Mouse (Mus musculus) embryonic fibroblast, embryonic 13.5 days (primary cell): ENCODE measurements at regions not wholly inside any gene's neighbourhood (a gene's known extent, or its start where the extent isn't known, plus 50 kb on each side); places are given as distances from the start of the nearest gene placed in this dataset.

Experiments used
- H3K27ac ChIP-seq: 2 replicates; pipeline ENCODE4 v1.5.1; 2012; ENCODE audit warnings: low read length, control low read depth, inconsistent platforms; ENCODE audit not compliant: insufficient read depth
- H3K4me1 ChIP-seq: 2 replicates; pipeline ENCODE4 v1.6.1; 2011; ENCODE audit warnings: low read length; ENCODE audit not compliant: control insufficient read depth, insufficient read depth
- H3K4me3 ChIP-seq: 2 replicates; pipeline ENCODE4 v1.5.1; 2011; ENCODE audit warnings: mild to moderate bottlenecking, control low read depth, low read length; ENCODE audit not compliant: insufficient read depth
- CTCF ChIP-seq: IDR thresholded peaks from 2 replicates; pipeline ENCODE4 v1.5.1; 2011; ENCODE audit warnings: mild to moderate bottlenecking, control low read depth, low read length, moderate library complexity, borderline replicate concordance; ENCODE audit not compliant: insufficient read depth
- POLR2A ChIP-seq: IDR thresholded peaks from 2 replicates; pipeline ENCODE4 v1.6.1; 2011; ENCODE audit warnings: low read depth, mild to moderate bottlenecking, control low read depth, low read length, moderate library complexity

DNA sequence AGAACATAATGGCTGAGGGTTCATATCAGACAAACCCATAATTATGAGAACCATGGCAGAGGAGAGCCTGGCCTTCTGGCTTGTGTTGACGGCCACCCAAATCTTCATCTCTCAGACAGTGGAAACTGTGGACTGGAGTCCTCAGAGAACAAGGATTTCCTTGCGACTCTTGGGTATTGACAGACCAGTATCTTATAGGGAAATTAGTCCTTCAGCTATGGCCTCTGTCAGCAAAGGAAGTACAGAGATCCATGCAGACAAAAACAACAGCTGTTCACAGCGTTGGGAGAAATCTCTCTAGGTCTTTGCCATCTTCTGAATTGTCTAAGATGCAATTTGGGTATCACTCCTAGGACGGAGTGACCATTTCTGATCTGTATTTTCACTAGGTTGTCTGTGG lies 53.0 kb upstream of the Prickle1 start:
- Histone ChIP-seq H3K4me1 (peaks cover 19% of the 10 kb centered on the region), H3K4me3 (no peak overlapping the region), H3K27ac (no peak overlapping the region)
- no peak for TF ChIP-seq POLR2A

DNA sequence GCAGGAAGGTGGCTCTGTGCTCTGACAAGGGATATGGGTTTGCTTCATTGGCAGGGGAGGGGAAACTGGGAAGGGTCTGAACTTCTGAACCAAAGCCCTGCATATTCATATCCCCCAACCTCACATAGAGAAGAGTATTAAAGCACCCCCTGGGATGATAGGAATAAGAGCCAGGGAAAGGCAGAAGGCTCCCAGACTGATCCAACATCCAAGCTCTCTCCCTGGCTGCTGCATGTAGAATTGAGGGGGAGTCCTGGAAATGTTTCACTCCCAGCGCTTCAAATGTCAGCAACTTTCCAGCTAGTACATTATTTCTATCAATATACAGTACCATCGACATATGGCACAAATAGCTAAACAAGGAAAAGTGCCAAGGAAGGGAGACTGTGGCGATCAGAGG lies 51.1 kb upstream of the Prickle1 start:
- peaks cover 16% of the 10 kb centered on the region for H3K4me1 ChIP-seq
- H3K4me3 ChIP-seq: no peak overlapping the region
- H3K27ac ChIP-seq: no peak overlapping the region
- TF ChIP-seq CTCF (no peak), POLR2A (no peak)

DNA sequence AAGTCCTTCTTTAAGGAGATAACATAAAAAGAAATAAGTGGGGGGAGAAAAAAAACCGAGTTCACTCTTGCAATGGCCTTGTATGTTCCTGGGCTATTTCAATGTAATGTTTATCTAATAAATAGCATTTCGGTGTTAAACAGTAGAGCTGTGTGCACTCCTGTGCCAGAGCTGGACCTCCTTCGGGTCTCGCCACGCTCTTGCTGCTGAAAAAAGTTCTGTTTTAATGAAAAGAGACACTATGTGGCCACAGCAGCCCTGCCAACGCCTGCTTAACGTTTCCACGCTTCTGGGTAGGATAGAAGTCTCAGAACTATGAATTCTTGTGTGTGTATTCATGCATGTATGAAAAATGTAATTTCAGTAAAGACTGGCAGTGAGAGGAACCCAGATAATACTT lies 50.3 kb upstream of the Prickle1 start:
- H3K27ac ChIP-seq: no peak overlapping the region
- H3K4me3 ChIP-seq: no peak overlapping the region
- H3K4me1 ChIP-seq: peaks cover 11% of the 10 kb centered on the region
- TF ChIP-seq POLR2A (no peak), CTCF (no peak)
